Mouse (Mus musculus) CD4-positive, CD25-positive, alpha-beta regulatory T cell (primary cell): Measurements from ENCODE around the gene Dynlrb1. TPM values are rescaled to one million over a fixed set of nuclear protein-coding genes. Genes with fewer than 3 reads are reported as not detected.

ENCODE experiments used
- polyA plus RNA-seq: library from polyadenylated mRNA; unstranded; fragments of 100-300 nt; shearing (Covaris generic); gene quantifications from one replicate; pipeline ENCODE4 v1.2.1, GENCODE M21; 2017

Dynlrb1 gene
- 283 TPM for polyA plus RNA-seq

GRCm38 (mm10) chr2:155236362-155236992 is at the start of gene Dynlrb1:
TSS of gene Dynlrb1 (plus strand) at chr2:155236533.

GRCm38 (mm10) chr2:155276195-155276594 is 39.9 kb downstream of the Dynlrb1 start, which contains the start of gene Map1lc3a:
TSS of gene Map1lc3a (plus strand) at chr2:155276297.

Other genes starting within 250 kb of the Dynlrb1 start
- 0.18 TPM for gene Gm14226, start 218.3 kb upstream of the Dynlrb1 start, polyA plus RNA-seq
- 27.0 TPM for gene Ahcy, start 162.0 kb upstream of the Dynlrb1 start, polyA plus RNA-seq
- 95.8 TPM for gene Itch, start 103.0 kb upstream of the Dynlrb1 start, polyA plus RNA-seq
- gene Map1lc3a, start 39.8 kb downstream of the Dynlrb1 start, polyA plus RNA-seq: 11.1 TPM
- 47.1 TPM for gene Pigu, start 120.9 kb downstream of the Dynlrb1 start, polyA plus RNA-seq
- gene Trp53inp2, start 144.5 kb downstream of the Dynlrb1 start, polyA plus RNA-seq: 3.5 TPM
- 31.9 TPM for gene Ncoa6, start 237.4 kb downstream of the Dynlrb1 start, polyA plus RNA-seq